Mouse (Mus musculus) left cerebral cortex, adult 9 months (tissue): ENCODE measurements around the gene Rab42.
"Not testable (repeated sequence)": the region's sequence is repeated elsewhere in the genome, so short reads cannot be mapped to it uniquely, and the experiment has no call there.

Experiments
- DNase-seq, 2 experiments: peaks; one replicate each; pipeline ENCODE4 v3.0.0; 2022; ENCODE audit warnings: low spot score in 2 of 2

Rab42 gene

DNA sequence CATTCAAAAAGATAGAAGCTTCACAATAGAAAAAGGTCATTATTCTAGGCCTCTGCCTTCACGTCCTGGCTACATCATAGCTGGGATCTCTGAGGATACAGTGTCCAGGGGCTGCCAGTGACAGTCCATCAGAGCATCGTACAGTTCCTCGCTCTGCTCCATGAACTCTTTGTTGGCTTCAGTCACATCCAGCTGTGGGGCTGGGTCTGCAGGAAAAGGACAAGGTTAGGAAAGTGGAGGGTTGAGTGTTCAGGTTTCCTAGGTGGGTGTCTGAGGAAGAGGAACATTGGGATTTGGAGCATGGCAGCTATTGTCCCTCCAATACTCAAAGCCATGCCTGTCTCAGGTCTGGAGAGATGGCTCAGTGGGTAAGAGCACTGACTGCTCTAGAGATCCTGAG lies 8.6 kb upstream of the Rab42 start:
- DNase-seq: no peak

DNA sequence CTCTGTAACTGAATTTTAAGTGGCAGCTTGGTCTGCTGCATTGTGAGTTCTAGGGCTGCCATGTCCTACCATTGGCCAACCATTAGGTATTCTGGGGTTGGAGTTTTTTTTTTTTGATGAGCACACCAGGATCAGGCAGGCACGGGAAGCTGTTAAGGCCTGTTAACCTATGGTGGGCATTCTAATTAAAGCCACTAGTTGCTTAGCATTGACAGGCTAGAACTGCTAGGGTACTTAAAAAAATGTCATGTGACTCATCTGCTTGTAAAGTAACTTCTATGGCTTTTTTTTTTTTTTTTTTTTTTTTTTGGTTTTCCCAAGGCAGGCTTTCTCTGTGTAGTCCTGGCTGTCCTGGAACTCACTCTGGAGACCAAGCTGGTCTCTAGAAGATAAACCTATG lies 8.0 kb upstream of the Rab42 start:
- no peak for DNase-seq

GRCm38 (mm10) chr4:132309849-132310472 lies 6.8 kb upstream of the Rab42 start:
- DNase-seq: peak in 1 of 2 experiments; percentile 32

DNA sequence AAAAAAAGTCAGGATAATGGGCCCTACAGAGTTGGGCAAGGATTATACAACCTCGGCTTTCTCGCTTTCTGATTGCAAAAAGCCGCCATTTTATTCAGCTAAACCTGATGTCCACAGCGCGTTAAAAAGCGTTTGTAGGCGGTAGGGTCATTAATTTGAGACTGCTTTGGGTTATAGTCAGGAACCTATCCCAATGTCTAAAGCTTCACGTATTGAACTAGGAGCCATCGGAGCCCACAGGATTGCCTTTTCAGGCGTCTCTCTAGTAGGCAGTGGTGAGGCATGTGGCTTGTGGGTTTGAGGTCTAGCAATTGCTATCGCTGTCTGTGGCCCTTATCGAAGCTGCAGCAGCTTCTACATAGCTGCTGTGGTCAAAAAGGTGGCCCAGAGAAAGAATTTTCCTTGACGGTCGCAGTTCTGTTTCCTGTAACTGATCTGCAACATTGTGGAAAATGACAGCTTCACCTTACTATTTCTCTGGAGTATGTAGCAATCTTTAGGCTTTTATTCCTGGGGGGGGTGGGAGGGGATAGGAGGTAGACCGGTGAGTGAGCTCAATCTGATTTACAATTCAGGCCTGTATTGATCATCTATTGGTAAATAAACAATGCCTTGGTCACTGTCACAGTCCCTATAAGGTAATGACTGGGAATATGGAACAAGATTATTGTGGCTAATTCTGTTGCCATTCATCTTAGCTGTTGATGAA lies 6.1 kb upstream of the Rab42 start:
- DNase-seq: peak in 1 of 2 experiments; percentile 42

DNA sequence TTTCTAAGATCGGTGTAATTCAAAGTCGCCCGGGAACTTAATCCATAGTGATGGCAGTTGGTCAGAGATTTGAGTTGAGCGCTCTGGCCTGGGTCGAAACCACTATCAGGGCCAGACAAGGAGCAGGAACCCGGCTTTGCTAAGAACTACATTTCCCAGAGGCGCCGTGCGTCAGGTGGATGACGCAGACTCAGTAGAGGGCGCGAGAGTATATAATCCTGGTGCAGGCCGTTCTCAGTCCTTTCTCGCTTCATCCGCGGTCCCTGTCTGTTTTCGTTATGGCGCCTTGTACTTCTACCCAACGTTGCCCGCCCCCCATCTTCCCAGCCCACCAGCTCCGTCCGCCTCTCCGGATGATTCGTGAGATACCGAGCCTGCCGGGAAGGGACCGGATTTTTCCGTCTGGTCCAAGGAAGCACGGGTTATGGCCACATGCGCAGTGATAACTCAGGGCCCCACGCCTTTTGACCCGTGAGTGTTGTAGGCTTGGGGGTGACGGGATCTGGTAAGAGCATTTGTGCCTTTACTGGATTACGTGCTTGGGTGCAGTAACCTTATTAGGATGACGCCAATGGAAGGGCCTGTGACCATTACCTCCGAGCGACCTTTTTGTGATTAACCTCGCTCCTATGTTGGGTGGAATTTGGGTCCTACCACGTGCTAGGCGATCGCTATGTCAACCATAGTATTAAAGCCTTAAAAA lies 5.4 kb upstream of the Rab42 start:
- DNase-seq: peak; percentile 81 to 92

DNA sequence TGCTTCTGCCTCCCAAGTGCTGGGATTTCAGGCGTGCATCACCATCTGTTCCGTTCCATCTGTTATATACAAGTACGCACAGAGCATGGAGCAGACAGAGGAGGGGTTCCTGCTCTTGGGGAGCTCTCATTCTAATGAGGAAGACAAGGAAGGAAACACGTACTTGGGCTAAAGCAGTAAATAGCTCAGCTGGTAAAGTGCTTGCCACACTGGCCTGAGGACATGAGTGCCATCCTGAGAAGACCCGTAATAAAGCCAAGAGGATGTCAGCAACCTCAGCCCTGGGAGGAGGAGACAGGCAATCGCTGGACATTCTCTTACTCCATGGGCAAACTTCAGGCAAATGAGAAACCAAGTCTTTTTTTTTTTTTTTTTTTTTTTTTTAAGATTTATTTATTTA lies 2.8 kb upstream of the Rab42 start:
- no peak for DNase-seq

DNA sequence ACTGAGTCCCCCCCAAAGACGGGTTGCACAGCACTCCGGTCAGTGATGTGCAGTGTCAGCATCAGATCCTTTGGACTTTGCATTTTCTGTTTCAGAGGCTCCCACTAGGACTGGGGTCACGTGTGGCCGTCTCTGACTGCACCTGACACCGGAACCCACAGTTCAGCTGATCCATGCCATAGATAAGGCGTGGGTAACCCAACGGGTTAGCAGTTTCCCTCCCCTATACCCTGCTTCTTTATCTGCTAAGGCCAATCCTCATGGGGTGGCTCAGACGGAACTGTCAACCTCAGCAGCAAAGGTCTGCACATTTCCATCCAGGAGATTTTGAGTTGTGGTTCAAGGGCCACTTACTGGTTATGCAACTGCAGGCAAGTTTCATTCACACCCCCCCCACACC lies 2.1 kb upstream of the Rab42 start:
- DNase-seq: no peak

- not testable (repeated sequence) for DNase-seq
Measured at GRCm38 (mm10) chr4:132303484-132303883, 299 bp upstream of the Rab42 start.

DNA sequence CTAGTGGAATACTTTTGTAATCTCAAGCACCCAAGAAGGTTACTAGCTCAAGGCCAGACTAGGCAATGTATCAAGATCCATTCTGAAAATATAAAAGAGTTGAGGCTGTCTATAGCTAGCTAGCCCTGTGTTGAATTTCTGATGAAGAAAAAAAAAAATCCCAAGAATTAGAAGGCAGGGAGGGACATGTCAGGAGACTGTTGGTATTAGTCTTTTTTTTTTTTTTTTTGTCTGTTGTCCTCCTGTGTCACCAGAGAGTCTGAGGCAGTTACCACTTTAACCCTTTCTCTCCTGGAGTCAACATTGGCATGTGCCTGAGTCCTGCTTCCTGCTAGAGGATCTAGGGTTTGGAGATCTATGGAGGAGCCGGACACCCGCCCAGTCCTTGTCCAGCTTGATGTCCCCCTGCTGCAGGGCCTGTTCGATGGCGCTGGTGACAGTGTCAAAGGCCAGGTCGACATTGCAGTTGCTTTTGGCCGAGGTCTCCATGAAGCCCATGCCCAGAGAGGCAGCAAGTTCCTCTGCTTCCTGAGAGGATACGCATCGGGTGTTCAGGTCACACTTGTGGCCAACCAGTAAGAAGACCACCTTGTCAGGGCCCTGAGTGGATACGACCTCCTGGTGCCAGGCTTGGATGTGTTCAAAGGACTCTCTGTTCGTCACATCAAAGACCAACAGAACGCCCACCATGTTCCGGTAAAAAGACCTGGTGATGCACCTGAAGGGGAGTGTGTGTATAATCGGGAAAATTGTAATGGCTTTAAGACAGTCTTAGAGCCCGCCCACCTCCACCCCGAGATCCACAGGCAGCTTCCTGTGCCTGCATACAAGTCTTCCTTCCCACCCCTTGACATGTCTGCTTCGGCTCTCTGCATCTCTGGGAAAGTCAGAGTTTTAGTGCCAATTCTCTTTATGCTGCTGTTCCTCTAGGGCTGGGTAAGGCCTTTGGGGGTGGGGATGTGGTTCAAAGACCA lies 933 bp downstream of the Rab42 start:
- no peak for DNase-seq

DNA sequence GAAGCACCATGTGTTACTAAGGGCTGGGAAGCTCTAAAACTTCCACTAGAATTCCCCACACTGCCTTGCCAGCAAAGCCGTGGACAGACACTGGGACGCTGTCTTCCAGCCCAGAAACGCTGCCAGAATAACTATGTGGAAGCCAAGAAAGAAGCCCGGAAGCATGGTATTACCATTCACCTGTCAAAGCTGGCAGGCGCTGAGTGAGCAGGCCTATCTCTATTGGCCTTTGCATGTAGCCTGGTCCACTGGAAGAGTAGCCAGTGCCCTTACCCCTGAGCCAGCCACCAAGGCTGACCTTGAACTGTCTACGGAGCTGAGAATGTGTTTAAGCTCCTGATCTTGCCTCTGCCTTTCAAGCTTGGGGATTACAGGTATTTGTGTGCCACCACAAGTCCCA lies 1.7 kb downstream of the Rab42 start:
- no peak for DNase-seq

GRCm38 (mm10) chr4:132299849-132300248 lies 3.3 kb downstream of the Rab42 start:
- no peak for DNase-seq

DNA sequence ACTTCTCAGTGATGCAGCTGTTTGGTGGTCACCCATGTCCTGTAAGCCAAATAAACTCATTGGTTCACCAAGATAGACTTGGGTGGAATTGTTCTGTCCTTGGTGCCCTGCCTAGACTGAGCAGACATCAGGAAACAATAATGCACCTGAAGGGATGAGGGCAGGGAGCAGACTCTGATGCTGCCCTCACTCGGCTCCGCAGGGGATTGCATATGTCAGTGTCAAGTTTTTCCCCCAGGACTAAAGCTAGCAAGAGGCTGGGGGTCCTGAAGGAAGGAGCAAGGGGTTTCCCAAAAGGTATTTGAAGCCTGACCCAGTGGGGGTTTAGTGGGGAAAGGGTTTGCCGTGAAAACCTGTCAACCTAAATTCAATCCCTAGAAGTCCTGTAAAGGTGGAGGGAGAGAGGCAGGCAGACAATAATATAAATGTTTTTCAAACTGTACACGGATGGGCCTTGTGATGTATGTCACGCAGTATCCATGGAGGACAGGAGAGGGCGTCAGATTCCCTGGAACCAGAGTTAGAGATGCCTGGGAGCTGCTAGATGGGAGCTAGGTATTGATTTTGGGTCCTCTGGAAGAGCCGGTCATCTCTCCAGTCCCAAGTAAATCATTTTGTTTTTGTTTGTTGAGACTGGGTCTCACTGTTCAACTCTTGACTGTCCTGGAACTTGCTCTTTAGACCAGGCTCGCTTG lies 7.3 kb downstream of the Rab42 start:
- no peak for DNase-seq

DNA sequence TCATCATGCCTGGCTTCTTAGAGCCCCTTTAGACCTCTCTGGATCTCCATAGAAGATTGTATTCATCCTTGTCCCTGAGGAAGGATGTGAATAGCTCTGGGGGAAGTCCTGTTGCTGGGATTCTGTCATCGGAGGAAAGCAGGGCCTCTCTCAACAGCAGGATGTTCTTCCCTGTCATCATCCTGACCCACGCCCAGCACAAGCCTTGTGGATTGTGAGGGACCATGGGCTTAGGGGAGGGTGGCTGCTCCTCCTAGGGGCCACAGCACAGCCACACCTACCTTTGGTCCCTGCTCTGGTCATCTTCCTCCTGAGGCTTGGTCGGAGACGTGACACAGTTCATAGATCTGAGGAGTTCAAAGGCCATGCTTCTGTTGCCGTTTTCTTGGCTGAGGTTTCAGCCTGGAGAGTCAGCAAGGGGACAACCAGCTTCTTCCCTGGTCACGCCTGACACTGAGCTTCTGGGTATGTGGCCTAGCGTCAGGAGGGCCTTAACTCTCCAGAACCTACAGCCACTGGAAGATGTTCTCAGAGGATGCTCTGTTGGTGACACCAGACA lies 9.4 kb downstream of the Rab42 start:
- no peak for DNase-seq

DNA sequence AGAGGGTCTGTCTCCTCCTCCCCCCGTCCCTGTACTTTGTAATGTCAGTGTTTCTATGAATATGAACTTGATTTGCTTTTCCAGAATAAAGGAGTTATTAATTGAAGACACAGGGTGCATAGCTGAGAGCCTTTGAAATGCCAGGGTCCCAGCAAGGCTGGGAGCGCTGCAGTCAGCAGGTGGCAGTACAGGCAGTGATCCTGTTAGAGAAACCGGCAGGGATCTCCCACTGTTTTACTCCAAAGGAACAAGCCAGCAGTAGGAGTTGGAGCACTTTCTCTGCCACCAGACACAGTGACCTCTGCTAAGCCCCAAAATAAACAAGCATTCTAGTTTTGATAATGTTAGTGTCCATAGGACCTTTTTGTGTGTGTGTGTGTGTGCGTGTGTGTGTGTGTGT lies 10.2 kb downstream of the Rab42 start:
- peak in 1 of 2 experiments; percentile 46 for DNase-seq

DNA sequence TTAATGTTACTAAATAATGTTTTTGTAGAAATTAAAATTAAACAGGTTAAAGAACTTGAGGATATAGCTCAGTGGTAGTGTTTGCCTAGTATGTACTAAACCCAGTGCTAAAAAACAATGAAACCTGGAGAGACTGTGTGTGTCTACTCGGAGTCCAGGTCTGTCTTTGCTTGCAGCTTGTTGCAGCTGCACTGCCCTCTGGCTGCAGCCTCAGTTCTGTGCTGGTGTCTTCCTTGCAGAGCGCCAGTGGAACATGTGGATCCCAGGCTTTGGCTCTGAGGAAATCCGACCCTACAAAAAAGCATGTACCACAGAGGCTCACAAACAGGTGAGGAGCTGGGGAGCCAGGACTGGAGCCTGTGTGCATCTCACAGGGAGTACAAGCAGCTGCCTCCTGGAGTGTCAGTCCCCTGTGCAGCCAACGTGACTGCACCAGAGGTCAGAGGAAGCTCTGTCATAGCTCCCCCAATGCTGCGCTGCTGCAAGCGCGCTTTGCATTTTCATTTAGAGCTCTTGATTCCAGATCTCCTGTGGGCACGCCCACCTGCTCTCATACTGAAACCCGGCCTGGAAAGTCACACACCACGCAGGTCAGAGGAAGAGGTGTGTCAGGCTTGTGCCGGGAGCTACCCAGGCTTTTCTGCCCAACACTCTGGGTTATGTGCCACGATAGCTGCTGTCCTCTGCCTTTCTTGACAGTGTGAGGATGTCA lies 11.4 kb downstream of the Rab42 start:
- no peak for DNase-seq

- DNase-seq: no peak
Measured at GRCm38 (mm10) chr4:132291056-132291455, 12.1 kb downstream of the Rab42 start.

DNA sequence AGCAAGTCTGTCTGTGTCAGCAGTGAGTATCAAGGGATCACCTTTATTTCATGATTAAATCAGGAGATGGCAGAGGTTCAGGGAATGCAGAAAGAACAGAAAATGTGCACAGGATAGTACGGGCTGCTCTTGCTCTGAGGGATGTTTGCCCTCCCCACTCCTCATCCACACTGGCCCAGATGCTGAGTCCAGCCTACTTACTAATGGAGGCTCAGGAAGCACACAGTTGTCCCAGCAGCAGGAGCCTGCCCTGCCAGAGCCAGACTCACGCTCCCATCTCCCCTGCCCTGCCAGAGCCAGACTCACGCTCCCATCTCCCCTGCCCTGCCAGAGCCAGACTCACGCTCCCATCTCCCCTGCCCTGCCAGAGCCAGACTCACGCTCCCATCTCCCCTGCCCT lies 14.3 kb downstream of the Rab42 start:
- DNase-seq: not testable (repeated sequence)

DNA sequence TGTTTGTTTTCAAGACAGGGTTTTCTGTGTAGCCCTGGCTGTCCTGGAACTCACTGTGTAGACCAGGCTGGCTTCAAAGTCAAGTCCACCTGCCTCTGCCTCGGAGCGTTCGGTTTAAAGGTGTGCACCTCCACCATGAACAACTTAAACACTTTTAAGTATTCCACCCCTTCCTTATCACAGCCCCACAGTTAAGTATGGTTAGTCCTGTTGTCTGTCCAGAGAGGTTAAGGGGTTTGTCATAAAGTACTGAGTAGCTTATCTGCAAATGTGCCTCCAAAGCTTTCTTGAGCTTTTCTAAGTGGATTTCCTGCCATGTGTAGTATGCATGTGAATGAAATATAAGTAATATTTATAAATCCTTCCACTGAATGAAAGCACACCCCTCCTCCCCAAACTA lies 27.2 kb downstream of the Rab42 start:
- DNase-seq: no peak

- peak; percentile 80 to 93 for DNase-seq
Measured at GRCm38 (mm10) chr4:132274156-132274862, 28.9 kb downstream of the Rab42 start, which contains the start of gene Taf12. Gene Taf12, plus strand, starts transcription at chr4:132274375.
